22 mouse cellular contexts compared by ENCODE assay signal in genomic region chr1:170492027-170492426, GRCm38 (mm10).
DNase-seq lines count a peak whose midpoint lies in the region; ATAC-seq and TF ChIP-seq lines count a peak whose summit lies in the region.
"Had no signal": no experiment of that assay in that cellular context is flagged by ENCODE, and none has a peak within 500 bp of the region (broad histone marks: within the 10 kb centered on the region; RNA-seq: fewer than 3 reads in every experiment).

No protein-coding gene starts in this region.

- H3K4me2 ChIP-seq in hindbrain, embryonic 13.5 days, result no peak overlapping the region
- no peak overlapping the region for H3K4me2 ChIP-seq in hindbrain, embryonic 14.5 days (replicated peaks)
- H3K4me2 ChIP-seq in midbrain, embryonic 15.5 days, result no peak overlapping the region
- H3K4me2 ChIP-seq in midbrain, postnatal 0 days (ENCODE audit: low read depth, low read length, poor library complexity, severe bottlenecking), result no peak overlapping the region
- H3K4me2 ChIP-seq: heart, embryonic 13.5 days had no signal

- H3K27ac ChIP-seq in hindbrain, embryonic 13.5 days, result peak overlapping the region; percentile 19; the same call in 1 of the 2 replicates
- H3K27ac ChIP-seq in hindbrain, embryonic 14.5 days, result no peak overlapping the region
- no peak overlapping the region for H3K27ac ChIP-seq in midbrain, embryonic 15.5 days
- H3K27ac ChIP-seq in midbrain, postnatal 0 days (ENCODE audit: low read depth, low read length), result no peak overlapping the region
- H3K27ac ChIP-seq: heart, adult 2 months; heart, embryonic 10.5 days; heart, embryonic 13.5 days had no signal

- no peak overlapping the region for H3K4me3 ChIP-seq in hindbrain, embryonic 13.5 days
- H3K4me3 ChIP-seq in hindbrain, embryonic 14.5 days (replicated peaks; ENCODE audit: low read length), result no peak overlapping the region
- no peak overlapping the region for H3K4me3 ChIP-seq in midbrain, embryonic 15.5 days
- no peak overlapping the region for H3K4me3 ChIP-seq in midbrain, postnatal 0 days (ENCODE audit: low read depth, low read length)
- H3K4me3 ChIP-seq: heart, adult 2 months; heart, embryonic 10.5 days; heart, embryonic 13.5 days had no signal

- ATAC-seq in hindbrain, embryonic 13.5 days (ENCODE audit: low FRiP score), result 0 out of 2 replicates have a peak, but pooled peaks have one; percentile 9
- ATAC-seq in hindbrain, embryonic 14.5 days (ENCODE audit: low FRiP score), result no peak
- peak; percentile 35; the same call in 1 of the 2 replicates for ATAC-seq in midbrain, embryonic 15.5 days (replicated peaks)
- ATAC-seq in midbrain, postnatal 0 days (ENCODE audit: low FRiP score), result no peak
- ATAC-seq in common myeloid progenitor, adult 5-6 weeks (replicated peaks; ENCODE audit: low read depth, poor library complexity, severe bottlenecking), result peak; percentile 62; the same call in 1 of the 2 replicates
- ATAC-seq in granulocyte monocyte progenitor cell, adult 5-6 weeks (replicated peaks; ENCODE audit: poor library complexity, severe bottlenecking), result peak; percentile 76
- ATAC-seq: CD4-positive, CD25-positive, alpha-beta regulatory T cell, adult 4 months; forebrain, embryonic 14.5 days had no signal

- no peak overlapping the region for H3K9ac ChIP-seq in hindbrain, embryonic 13.5 days
- no peak overlapping the region for H3K9ac ChIP-seq in hindbrain, embryonic 14.5 days
- no peak overlapping the region for H3K9ac ChIP-seq in midbrain, embryonic 15.5 days
- no peak overlapping the region for H3K9ac ChIP-seq in midbrain, postnatal 0 days (replicated peaks; ENCODE audit: low read length, poor library complexity, severe bottlenecking)
- H3K9ac ChIP-seq: heart, embryonic 13.5 days had no signal

- WGBS in hindbrain, embryonic 13.5 days, result 67% methylated on average over 4 of the region's 4 CpGs
- 64% methylated on average over 4 of the region's 4 CpGs for WGBS in hindbrain, embryonic 14.5 days
- WGBS in midbrain, embryonic 15.5 days, result 78% methylated on average over 4 of the region's 4 CpGs
- 75% methylated on average over 4 of the region's 4 CpGs for WGBS in midbrain, postnatal 0 days

- H3K4me1 ChIP-seq in hindbrain, embryonic 13.5 days (replicated peaks), result peaks cover 14% of the 10 kb centered on the region
- 0 out of 2 replicates have a peak, but pooled peaks cover 3% of the 10 kb centered on the region for H3K4me1 ChIP-seq in hindbrain, embryonic 14.5 days (replicated peaks; ENCODE audit: control insufficient read depth, insufficient read depth, low read length)
- peaks cover 3% of the 10 kb centered on the region; the same call in 1 of the 2 replicates for H3K4me1 ChIP-seq in midbrain, embryonic 15.5 days
- no peaks in the 10 kb centered on the region for H3K4me1 ChIP-seq in midbrain, postnatal 0 days (ENCODE audit: insufficient read depth, low read length)

- no peak for DNase-seq in hindbrain, embryonic 14.5 days (ENCODE audit: low spot score)
- no peak for DNase-seq in midbrain, postnatal 0 days (ENCODE audit: low spot score)
- DNase-seq in c-Kit-positive CD71-positive TER-119-positive erythroid progenitor cells, embryonic 14.5 days (ENCODE audit: low spot score), result no peak
- DNase-seq in urinary bladder, adult 2 months (ENCODE audit: low spot score), result no peak
- DNase-seq: adrenal gland, adult 2 months; adrenal gland, postnatal 14 days; cerebellum, adult 11-12 months; cerebellum, adult 8-10 months; cerebellum, postnatal 10 days; cerebellum, postnatal 36 days; gastrocnemius, postnatal 25 days; heart, adult 2 months; heart, postnatal 14 days; heart, postnatal 4 days had no signal

- no peak for TF ChIP-seq CTCF in midbrain, postnatal 0 days (IDR thresholded peaks at IDR 0.05)

- H3K36me3 ChIP-seq in hindbrain, embryonic 13.5 days, result no peaks in the 10 kb centered on the region
- no peaks in the 10 kb centered on the region for H3K36me3 ChIP-seq in hindbrain, embryonic 14.5 days (replicated peaks; ENCODE audit: control insufficient read depth, insufficient read depth)
- H3K36me3 ChIP-seq in midbrain, embryonic 15.5 days (replicated peaks), result no peaks in the 10 kb centered on the region
- H3K36me3 ChIP-seq in midbrain, postnatal 0 days (ENCODE audit: insufficient read depth, low read length), result no peaks in the 10 kb centered on the region
- H3K36me3 ChIP-seq: heart, embryonic 10.5 days; heart, embryonic 13.5 days had no signal

- no peaks in the 10 kb centered on the region for H3K27me3 ChIP-seq in hindbrain, embryonic 13.5 days
- no peaks in the 10 kb centered on the region for H3K27me3 ChIP-seq in hindbrain, embryonic 14.5 days (ENCODE audit: control insufficient read depth, insufficient read depth, low read length)
- H3K27me3 ChIP-seq in midbrain, embryonic 15.5 days (replicated peaks), result no peaks in the 10 kb centered on the region
- H3K27me3 ChIP-seq in midbrain, postnatal 0 days (ENCODE audit: insufficient read depth, low read length), result no peaks in the 10 kb centered on the region
- H3K27me3 ChIP-seq: heart, embryonic 13.5 days had no signal

- H3K9me3 ChIP-seq in hindbrain, embryonic 13.5 days, result no peaks in the 10 kb centered on the region
- H3K9me3 ChIP-seq in hindbrain, embryonic 14.5 days (ENCODE audit: control insufficient read depth, low read length), result no peaks in the 10 kb centered on the region
- H3K9me3 ChIP-seq in midbrain, embryonic 15.5 days, result no peaks in the 10 kb centered on the region
- no peaks in the 10 kb centered on the region for H3K9me3 ChIP-seq in midbrain, postnatal 0 days (ENCODE audit: low read length)
- H3K9me3 ChIP-seq: heart, embryonic 10.5 days; heart, embryonic 13.5 days had no signal

Comparison
In these comparisons a context has a peak if more than half of its experiments do, and no peak if none do; other contexts are left out.
1. ATAC-seq: peak in hindbrain, embryonic 13.5 days (single experiment), midbrain, embryonic 15.5 days (single experiment), common myeloid progenitor, adult 5-6 weeks (single experiment) and granulocyte monocyte progenitor cell, adult 5-6 weeks (single experiment); none in hindbrain, embryonic 14.5 days (single experiment) and midbrain, postnatal 0 days (single experiment).